Mouse (Mus musculus): ENCODE results near the gene Rgl1.

- TF ChIP-seq CTCF (IDR thresholded peaks at IDR 0.05; ENCODE audit: control insufficient read depth, insufficient read depth, insufficient replicate concordance, low read depth, low read length) (no peak), POLR2A (IDR thresholded peaks at IDR 0.05; ENCODE audit: control insufficient read depth, low read depth, low read length) (no peak)
Observed at GRCm38 (mm10) chr1:152621624-152622023, 144.5 kb downstream of the Rgl1 start.
